Mouse (Mus musculus): Measurements from ENCODE around the gene Ndel1.

GRCm38 (mm10) chr11:68853611-68854401 lies 17.9 kb downstream of the Ndel1 start:
- TF ChIP-seq CTCF (IDR thresholded peaks at IDR 0.05; ENCODE audit: low read depth) (peak; percentile 50), EP300 (IDR thresholded peaks at IDR 0.05; ENCODE audit: low read depth) (no peak)
